Mouse (Mus musculus) kidney, adult 11 months (tissue): ENCODE data around the gene Fut9.

Experiments used
- DNase-seq: peaks from one replicate; pipeline ENCODE4 v3.0.0; 2022

The Fut9 gene

GRCm38 (mm10) chr4:25799476-25800283 lies at the start of gene Fut9:
Fut9 (minus strand) TSS chr4:25800244.
- peak; percentile 60 for DNase-seq

DNA sequence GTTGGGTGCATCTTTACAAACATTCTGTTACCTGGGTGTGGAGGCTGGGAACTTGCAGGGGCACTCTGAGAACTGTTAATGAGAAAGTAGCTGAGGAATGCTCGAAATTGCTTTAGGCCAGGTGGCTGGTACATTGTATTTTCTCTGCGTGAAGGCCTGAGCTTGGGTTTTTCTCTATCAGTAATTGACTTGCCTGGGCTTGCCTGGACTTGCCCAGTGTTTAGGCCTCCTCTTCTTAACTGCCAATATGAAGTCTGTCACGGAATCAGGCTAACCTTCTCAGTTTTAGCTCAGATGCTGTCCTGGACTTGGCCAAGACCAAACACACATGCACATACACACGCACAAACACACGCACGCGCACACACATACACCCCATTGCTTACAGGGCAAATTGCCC lies 15.7 kb upstream of the Fut9 start:
- no peak for DNase-seq

DNA sequence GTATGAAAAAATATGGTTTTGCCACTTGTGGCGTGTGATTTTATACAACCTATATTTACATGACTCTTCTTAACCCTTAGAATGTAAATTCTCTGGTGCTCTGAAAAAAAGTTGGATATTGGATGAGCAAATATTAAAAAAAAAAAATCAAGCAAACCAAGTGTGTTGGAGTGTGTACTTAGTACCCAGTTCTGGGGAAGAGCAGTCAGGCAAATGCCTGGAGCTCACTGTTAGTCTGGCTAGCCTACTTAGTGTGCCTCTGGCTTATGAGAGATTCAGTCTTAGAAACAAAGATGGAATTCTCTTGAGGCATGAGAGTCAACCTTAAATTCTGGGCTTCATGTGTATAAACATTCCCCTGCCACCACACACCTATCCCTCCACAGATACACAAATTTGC lies 13.3 kb upstream of the Fut9 start:
- no peak for DNase-seq

DNA sequence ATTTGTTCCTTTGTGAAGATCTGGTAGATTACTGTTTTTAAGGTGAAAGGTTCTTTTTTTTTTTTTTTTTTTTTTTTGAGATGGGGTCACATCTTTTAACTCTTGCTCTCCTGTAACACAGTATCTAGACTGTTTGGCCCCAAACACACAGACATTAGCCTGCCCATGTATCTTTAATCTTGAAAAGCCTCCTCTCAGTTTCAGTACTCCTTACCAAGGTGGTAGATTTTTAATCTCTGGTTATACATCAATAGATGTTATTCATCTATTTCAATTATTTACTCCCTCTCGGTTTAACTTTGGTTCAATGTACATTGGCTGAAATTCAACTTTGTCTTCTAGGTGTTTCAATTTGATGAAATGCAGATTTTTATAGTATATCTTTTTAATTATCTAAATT lies 10.0 kb upstream of the Fut9 start:
- no peak for DNase-seq

DNA sequence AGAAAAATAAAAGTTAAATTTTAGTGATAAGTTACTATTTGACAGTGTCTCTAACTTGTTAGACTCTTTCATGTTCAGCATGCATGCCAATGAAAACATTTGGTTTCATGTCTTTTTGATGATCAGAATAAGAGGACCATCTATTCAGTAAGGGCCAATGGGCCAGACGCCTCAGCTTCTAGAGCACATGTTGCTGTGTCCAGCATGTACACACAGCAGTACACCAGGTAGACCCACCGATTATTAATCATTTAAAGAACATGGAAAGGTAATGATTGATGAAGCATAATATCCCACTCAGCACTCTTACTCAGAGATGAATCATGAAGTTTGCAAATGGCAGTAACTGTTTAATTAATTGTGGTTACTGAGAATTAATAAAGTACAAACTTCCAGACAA lies 1.7 kb upstream of the Fut9 start:
- peak; percentile 40 for DNase-seq

DNA sequence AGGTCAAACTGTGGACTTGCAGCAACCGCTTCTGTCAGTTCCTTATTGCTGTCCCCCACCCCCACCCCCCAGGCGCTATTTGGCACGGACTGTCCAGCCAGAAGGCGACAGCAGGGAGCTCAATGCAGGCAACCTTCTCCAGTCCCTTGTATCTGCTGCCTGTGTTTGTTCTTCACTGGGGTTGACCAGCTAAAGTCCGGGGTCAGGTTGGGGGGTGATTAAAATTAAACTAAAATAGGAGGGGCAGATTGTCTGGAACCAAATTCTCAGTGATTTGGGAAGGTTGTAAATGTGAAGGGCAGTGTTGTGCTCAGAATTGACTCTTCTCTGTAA lies 206 bp upstream of the Fut9 start:
- peak; percentile 72 for DNase-seq

- peak; percentile 13 for DNase-seq
These were observed 981 bp downstream of the Fut9 start for GRCm38 (mm10) chr4:25799051-25799475.

DNA sequence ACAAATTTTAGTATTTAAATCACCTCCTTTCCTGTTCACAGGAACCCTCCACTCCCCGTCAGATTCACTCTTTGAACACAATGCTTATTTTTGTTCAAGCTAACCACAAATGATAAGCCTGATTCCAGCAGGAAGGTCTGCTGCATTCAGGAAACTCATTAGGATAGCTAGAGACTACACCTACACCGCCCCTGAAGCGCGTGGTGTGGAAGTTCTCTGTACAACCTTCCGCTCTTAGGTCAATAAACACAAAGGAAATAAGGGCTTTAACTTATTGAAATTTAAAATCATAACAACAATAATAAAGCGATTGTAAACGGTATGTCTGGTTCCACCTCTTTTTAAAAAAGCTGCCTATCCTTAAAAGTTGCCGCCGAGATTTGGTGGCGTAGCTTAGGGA lies 1.6 kb downstream of the Fut9 start:
- no peak for DNase-seq

GRCm38 (mm10) chr4:25796149-25796548 lies 3.9 kb downstream of the Fut9 start:
- no peak for DNase-seq

- no peak for DNase-seq
These were observed 14.8 kb downstream of the Fut9 start for GRCm38 (mm10) chr4:25785276-25785675.

DNA sequence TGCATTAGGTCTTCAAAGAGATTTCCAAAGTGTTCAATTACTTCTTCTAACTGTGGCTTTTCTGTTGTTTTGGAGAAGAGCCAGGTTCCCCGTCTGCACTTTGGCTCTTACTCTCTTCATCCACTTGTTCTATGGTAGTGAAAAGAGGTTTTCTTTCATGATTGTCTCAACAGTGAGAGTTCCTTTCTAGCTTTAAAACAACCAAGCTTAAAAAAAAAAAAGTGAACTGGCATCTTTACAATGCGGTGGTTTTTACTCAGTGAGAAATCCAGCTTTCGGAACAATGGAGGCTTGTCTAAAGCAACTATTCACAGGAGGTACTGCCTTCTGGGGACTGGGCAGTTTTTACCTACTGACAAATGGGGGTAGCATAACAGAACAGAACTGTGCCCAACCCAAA lies 31.4 kb downstream of the Fut9 start:
- no peak for DNase-seq

GRCm38 (mm10) chr4:25763091-25763490 lies 37.0 kb downstream of the Fut9 start:
- no peak for DNase-seq

DNA sequence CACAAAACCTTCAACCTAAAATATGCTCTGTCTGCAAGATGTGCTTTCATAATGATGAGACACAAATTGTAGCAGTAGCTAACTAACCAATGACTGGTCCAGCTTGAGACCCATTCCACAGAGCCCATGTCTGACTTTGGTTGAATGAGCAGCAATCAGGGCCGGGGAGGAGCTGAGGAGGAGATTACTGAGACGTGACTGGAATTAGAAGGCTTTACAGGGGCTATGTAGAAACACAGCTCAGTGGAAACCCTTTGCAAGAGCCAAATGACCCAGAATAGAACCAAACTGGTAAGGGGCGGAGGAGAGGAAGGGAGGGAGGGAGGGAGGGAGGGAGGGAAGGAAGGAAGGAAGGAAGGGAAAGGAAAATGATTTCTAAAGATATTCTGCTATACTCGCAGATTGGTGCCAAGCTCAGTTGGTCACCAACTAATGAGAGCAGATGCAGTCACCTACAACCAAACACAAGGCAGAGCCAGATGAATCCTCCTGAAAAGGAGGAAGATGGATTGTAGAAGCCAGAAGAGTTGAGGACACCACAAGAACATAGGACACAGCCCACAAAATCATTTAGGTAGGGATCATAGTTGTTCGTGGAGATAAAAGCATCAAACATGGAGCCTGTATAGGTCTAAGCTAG lies 42.0 kb downstream of the Fut9 start:
- no peak for DNase-seq

DNA sequence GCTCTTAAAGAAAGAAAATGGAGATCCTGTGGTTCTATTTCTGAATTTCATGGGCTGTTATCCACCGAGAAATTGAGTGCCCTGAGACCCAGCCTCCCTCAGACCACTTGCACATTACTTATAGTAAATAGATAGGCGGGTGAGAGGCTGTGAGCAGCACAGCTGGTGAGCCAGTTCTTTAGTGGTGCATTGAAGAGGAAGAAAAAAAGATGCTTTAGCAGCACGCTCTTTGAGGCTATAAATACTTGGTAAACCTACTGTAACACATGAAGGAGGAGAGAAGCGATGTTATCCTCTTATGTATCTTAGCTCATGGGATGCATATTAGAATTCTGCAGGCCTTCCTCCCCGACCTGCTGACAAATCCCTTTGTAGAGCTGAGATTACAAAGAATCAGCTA lies 58.5 kb downstream of the Fut9 start:
- DNase-seq = no peak

GRCm38 (mm10) chr4:25738782-25739181 lies 61.3 kb downstream of the Fut9 start:
- DNase-seq = no peak

GRCm38 (mm10) chr4:25721576-25721975 lies 78.5 kb downstream of the Fut9 start:
- DNase-seq = no peak

DNA sequence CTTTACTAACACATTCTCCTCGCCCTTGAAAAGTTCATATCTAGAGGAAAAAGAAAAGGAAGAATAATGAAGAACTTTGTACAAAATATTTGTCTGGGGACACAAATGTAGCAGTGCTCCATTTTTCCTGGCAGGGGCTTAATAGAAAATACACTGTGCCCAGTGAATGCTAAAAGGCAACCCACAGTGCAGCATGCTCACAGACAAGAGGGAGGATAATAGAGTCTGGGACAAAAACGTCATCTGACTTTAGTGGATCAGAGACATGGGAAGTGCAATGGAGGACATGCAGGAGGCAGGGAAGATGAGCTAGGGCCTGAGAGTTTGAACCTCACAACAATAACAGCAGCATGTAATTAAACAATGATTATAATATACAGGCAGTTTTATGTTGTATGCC lies 86.1 kb downstream of the Fut9 start:
- no peak for DNase-seq

- DNase-seq = peak; percentile 5
These were observed 115.1 kb downstream of the Fut9 start for GRCm38 (mm10) chr4:25684976-25685375.

DNA sequence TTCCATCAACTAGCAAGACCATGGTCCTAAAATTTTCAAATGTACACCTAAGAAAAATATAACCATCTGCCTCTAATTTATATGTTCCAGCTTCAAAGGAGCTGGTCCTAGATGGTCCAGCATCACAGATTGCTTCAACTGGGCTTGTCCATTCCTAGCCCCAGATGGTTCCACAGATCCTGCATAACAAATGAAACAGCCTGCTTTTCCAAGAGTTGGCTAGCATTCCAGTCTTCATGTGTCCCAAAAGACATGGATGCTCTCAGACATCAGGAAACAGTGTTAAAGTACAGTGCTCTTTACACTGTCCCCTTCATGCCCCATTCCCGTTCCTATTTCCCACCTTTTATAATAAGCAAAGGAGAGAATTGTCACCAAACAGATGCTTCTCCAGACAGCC lies 135.8 kb downstream of the Fut9 start:
- DNase-seq = no peak

GRCm38 (mm10) chr4:25661204-25661727 lies 138.8 kb downstream of the Fut9 start:
- DNase-seq = no peak

DNA sequence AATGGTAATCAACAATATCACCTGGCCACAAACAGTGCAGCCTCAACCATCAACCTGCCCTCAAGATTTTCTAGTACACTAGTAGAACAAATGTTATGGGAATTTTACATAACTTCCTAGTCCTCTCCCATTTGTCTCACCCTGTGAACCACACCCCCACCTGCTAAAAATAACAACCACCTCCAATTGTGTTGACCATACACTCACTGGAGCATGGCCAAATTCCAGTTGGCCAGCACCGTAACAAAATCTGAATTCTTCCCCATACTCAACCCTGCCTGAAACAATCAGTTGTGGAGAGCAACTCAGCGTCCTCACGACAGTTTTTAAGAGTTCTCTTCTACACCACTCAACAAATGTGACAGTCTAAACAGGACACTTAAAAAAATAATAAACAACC lies 141.3 kb downstream of the Fut9 start:
- peak; percentile 22 for DNase-seq

DNA sequence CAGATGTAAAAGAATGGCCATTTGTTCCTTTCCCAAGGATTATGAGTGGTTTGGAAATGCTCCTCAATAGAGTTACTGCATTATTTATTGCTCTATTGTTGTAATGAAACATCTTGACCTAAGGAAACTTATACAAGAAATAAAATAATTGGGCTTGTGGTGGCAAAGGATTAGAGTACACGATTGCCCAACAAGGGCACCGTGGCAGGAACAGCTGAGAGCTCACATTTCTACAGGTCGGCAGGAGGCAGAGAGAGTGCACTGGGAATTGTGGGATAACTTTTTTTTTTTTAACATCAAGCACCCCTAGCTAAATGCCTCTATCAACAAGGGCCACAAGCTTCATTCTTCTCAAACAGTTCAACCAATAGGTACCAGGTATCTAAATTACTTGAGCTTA lies 148.1 kb downstream of the Fut9 start:
- no peak for DNase-seq

DNA sequence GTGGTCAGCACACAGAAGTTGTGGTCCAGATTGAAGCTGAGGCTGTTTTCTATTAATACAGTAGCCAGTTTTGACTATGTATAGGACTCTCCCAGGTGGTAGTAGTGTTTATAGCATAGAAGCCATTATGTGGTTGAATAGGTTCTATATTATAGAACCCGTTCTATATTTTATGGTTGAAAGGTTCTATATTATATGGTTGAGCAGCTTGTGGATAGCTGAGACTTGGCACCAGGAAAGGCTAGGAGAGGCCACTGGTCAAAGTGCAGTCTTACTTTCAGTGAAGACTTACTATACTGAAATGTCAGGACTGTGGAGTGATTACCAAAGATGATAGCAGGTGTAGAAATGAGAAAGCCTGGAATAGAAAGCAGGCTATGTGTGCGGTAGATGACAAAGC lies 151.9 kb downstream of the Fut9 start:
- DNase-seq = no peak

DNA sequence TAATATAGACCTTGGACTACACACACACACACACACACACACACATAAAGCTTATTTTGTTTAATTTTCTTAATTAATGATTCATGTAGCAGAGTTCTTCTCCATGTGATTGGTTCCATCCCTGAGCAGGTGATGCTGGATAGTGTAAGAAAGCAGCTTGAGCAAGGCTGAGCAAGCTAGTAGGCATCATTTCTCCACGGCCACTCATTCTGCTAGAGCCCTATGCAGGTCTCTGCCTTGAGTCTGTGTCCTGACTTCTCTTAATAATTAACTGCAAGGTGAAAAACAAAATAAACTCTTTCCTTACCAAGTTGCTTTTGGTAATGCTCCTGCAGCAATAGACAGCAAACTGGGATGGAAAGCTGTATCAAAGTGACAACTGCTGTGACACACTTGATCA lies 152.5 kb downstream of the Fut9 start:
- DNase-seq = no peak

- DNase-seq = no peak
These were observed 154.5 kb downstream of the Fut9 start for GRCm38 (mm10) chr4:25645580-25645979.
